Mouse (Mus musculus): ENCODE measurements around the gene Ppig. TPM values are rescaled to one million over a fixed set of nuclear protein-coding genes. Genes with fewer than 3 reads are reported as not detected.

Gene Ppig
- 332 TPM for polyA plus RNA-seq (2014; fragmentation: Illumina TruSeq; extraction: RNeasy Lipid Tissue Mini Kit (QIAGEN cat#74804))

GRCm38 (mm10) chr2:69722273-69722649 is at the start of gene Ppig:
Gene Ppig, plus strand, starts transcription at chr2:69722545.

DNA sequence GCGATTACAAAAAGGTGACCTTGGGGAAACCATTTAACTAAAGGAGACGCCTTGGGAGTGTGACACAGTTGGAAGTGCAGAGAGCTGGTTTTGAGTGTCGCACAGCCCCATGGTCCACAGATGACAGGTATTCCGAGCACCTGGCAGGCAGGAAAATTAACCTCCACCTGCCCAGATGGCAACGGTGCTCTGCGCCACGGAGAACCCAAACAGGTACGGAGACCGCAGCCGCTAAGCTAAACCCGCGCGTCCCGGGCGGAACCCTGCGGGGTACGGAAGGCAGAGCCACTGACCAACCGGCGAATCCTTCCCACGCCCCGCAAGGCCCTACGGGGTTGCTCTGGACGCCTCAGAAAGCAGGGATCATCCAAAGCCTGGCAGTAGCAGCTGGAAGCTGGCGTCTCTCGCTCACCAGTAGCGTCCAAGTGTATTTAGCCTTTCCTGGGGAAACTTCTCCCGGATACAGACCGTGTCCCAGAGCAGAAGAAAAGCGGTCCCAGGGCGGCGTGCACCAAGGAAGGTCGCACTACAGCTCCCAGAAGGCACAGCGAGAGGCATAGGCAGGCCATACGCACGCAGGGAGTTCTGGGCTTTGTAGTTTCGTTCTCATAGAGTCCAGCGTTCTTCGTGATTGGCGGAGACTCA is 9.2 kb upstream of the Ppig start, which contains the start of gene Fastkd1:
Gene Fastkd1, minus strand, starts transcription at position 536 of the 645 bp plus-strand sequence.

DNA sequence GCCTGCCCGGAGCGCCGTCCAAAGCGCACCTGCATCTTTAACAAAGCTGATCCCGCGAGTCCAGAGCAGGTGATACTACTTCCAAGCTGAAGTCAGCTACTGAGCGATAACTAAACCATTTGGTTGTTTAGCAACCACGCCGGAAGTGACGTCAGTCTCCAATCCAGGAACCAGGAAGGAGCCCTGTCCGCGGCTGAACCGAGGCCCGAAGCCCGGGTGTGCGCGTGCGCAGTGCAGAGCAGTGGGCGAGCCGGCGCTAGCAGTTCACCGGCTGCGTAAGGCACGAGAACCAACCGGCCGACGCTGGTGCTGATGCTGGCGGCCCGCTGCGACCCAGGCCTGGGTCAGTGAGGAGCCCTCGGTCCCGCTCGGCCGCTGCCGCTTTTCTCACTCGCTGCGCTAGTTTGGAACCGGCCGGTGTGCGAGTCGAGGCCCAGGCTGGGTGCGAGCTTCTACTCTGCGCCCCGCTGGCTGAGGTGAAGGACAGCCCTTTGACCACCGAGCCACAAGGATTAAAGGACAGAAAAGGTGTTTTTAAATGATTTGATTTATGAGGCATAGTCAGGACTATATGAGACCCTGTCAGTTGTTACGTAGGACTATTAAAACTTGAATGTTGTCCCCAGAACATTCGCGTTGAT is 67.2 kb downstream of the Ppig start, which contains the start of the genes Ccdc173 and Phospho2:
Gene Ccdc173, minus strand, starts transcription at position 147 of the 641 bp plus-strand sequence.
Gene Phospho2, plus strand, starts transcription at position 195 of the 641 bp plus-strand sequence.

Other genes with a start within 250 kb of the Ppig start
- 0.77 TPM for gene Lrp2, start 136.5 kb upstream of the Ppig start, polyA plus RNA-seq (2014; fragmentation: Illumina TruSeq; extraction: RNeasy Lipid Tissue Mini Kit (QIAGEN cat#74804))
- 30.1 TPM for gene Bbs5, start 75.4 kb upstream of the Ppig start, polyA plus RNA-seq (2014; fragmentation: Illumina TruSeq; extraction: RNeasy Lipid Tissue Mini Kit (QIAGEN cat#74804))
- 0.23 TPM for gene Klhl41, start 52.4 kb upstream of the Ppig start, polyA plus RNA-seq (2014; fragmentation: Illumina TruSeq; extraction: RNeasy Lipid Tissue Mini Kit (QIAGEN cat#74804))
- gene Fastkd1, start 9.0 kb upstream of the Ppig start, polyA plus RNA-seq (2014; fragmentation: Illumina TruSeq; extraction: RNeasy Lipid Tissue Mini Kit (QIAGEN cat#74804)), result 43.0 TPM
- gene Ccdc173, start 67.0 kb downstream of the Ppig start, polyA plus RNA-seq (2014; fragmentation: Illumina TruSeq; extraction: RNeasy Lipid Tissue Mini Kit (QIAGEN cat#74804)), result 14.0 TPM
- 84.5 TPM for gene Phospho2, start 67.1 kb downstream of the Ppig start, polyA plus RNA-seq (2014; fragmentation: Illumina TruSeq; extraction: RNeasy Lipid Tissue Mini Kit (QIAGEN cat#74804))
- gene Klhl23, start 99.4 kb downstream of the Ppig start, polyA plus RNA-seq (2014; fragmentation: Illumina TruSeq; extraction: RNeasy Lipid Tissue Mini Kit (QIAGEN cat#74804)), result 230 TPM
- 1,183 TPM for gene Ssb, start 139.0 kb downstream of the Ppig start, polyA plus RNA-seq (2014; fragmentation: Illumina TruSeq; extraction: RNeasy Lipid Tissue Mini Kit (QIAGEN cat#74804))
- 58.0 TPM for gene Mettl5, start 163.1 kb downstream of the Ppig start, polyA plus RNA-seq (2014; fragmentation: Illumina TruSeq; extraction: RNeasy Lipid Tissue Mini Kit (QIAGEN cat#74804))
- 88.7 TPM for gene Ubr3, start 174.7 kb downstream of the Ppig start, polyA plus RNA-seq (2014; fragmentation: Illumina TruSeq; extraction: RNeasy Lipid Tissue Mini Kit (QIAGEN cat#74804))